Mouse (Mus musculus) lung, adult 2 months (tissue): ENCODE measurements around the gene Gtf2ird2. TPM values are rescaled to one million over a fixed set of nuclear protein-coding genes. Genes with fewer than 3 reads are reported as not detected.

ENCODE experiments used
- DNase-seq: peaks from one replicate; pipeline ENCODE4 v3.0.0; 2022
- H3K4me1 ChIP-seq: fragments of 200-500 bp; 2 replicates; pipeline ENCODE4 v1.6.1; 2011; ENCODE audit warnings: low read length; ENCODE audit not compliant: control insufficient read depth, insufficient read depth
- H3K4me3 ChIP-seq: fragments of 200-500 bp; replicated peaks from 2 replicates; pipeline ENCODE3; 2011; ENCODE audit warnings: low read depth, mild to moderate bottlenecking, control low read depth, low read length; ENCODE audit errors: extremely low read depth
- CTCF ChIP-seq: fragments of 200-500 bp; IDR thresholded peaks from 2 replicates; pipeline ENCODE4 v1.5.1; 2011; ENCODE audit warnings: mild to moderate bottlenecking, low read length, control low read depth; ENCODE audit not compliant: insufficient read depth
- POLR2A ChIP-seq: fragments of 200-500 bp; IDR thresholded peaks from 2 replicates; pipeline ENCODE4 v1.6.1; 2011; ENCODE audit warnings: low read depth, mild to moderate bottlenecking, control low read depth, low read length, borderline replicate concordance; ENCODE audit errors: extremely low read depth
- WGBS: fragments of 180-500 bp; shearing (Covaris S2); methylation state at CpG from one replicate; pipeline ENCODE4 v1.1.7; 2018; 5-methylcytosine and 5-hydroxymethylcytosine counted together
- polyA plus RNA-seq: library from polyadenylated mRNA; depleted of rRNA; stranded (reverse); fragments of >200 nt; gene quantifications from 2 replicates; pipeline ENCODE4 v1.2.3, GENCODE M21; 2012

The Gtf2ird2 gene
- polyA plus RNA-seq, 1 experiment = 5.4 TPM

DNA sequence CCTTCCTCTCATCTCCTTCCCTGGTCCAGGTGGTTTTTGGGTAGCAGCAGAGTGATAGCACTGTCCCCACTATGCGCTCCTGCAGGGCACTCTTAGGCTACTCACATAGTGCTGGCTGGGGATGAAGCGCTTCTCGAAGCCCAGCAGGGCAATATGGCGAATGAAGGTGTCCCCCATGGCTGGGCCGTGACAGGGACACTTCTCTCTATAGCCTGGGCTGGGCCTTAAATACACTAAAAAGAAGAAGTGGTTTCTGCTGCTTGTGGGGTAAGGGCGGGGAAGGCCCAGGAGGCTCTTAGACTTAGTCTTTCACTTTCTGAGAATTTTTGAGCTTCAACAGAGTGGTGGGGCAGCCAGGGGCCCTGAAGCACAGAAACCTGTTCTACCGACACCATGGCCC lies 45.6 kb downstream of the Gtf2ird2 start, which contains the start of gene Ncf1:
Ncf1 (minus strand) TSS at position 235 of the 400 bp plus-strand sequence.
- peaks cover 25% of the 10 kb centered on the region for H3K4me1 ChIP-seq
- 75% methylated on average over 7 of the region's 7 CpGs for WGBS
- peak; percentile 48 for DNase-seq
- TF ChIP-seq POLR2A (peak; percentile 55; the same call in 1 of the 2 replicates), CTCF (no peak)
- H3K4me3 ChIP-seq = peak within 1 kb of the TSS; percentile 58

DNA sequence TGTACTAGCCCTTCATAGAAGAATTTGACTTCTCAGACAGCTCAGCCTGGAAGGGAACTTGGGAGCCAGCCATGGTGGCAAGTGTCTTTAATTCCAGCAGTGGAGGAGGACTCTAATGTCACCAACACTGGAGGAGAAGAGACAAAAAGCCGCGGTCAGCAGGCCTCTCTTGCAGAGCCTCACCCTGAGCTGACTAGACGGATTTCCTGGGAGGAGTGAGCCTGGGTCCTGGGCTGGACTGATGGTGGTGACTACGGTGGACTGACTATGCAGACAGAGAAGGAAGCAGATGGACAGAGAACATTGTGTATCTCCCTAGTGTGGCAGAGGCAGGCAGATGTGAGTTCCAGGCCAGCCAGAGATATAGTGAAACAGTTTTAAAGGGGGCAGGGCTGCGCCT lies 47.6 kb downstream of the Gtf2ird2 start:
- Histone ChIP-seq H3K4me3 (no peak overlapping the region), H3K4me1 (peaks cover 37% of the 10 kb centered on the region)
- TF ChIP-seq POLR2A (no peak), CTCF (no peak)
- no peak for DNase-seq
- whole genome bisulfite sequencing = 43% methylated on average over 5 of the region's 5 CpGs

DNA sequence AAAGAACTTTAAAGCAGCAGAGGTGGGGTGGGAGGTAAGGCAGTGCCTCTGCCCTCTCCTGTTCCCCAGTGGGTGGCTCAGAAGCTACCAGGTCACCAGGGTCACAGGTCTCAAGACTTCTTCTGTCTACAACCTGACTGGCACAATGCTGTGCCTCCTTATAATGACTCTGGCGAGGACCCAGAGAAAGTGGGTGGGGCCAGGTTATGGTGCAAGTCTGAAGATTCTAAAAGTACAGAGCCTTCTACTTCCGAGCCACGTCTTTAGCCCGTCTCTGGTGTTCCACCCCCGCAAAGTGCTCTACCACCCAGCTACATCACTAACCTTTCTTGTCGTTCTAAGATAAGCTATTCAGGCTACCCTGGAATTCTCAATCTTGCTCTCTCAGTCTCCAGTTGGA lies 48.3 kb downstream of the Gtf2ird2 start:
- H3K4me3 ChIP-seq = no peak overlapping the region
- H3K4me1 ChIP-seq = peaks cover 33% of the 10 kb centered on the region
- TF ChIP-seq CTCF (no peak), POLR2A (peak; percentile 17; the same call in 1 of the 2 replicates)
- 27% methylated on average over 6 of the region's 6 CpGs for WGBS
- peak; percentile 54 for DNase-seq

DNA sequence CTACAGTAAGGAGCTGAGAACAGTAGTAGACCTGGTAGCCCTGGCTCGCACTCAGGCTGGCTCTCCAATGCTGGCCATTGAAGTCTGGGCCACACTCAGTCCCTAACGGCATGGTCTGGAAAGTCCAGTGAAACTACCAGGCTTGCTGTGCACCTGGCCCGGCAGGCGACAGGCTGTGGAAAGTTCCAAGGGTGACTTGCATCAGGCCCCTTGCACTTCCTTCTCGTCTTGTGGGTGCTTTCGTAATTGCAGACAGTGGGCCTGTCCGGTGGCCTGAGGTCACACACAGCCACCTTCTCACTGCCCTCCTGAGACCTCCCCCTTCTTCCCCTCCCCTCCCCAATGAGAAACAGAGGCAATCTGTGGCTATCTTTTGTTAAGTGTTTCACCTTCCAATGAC lies 48.7 kb downstream of the Gtf2ird2 start:
- WGBS = 9% methylated on average over 7 of the region's 7 CpGs
- Histone ChIP-seq H3K4me3 (no peak overlapping the region), H3K4me1 (peaks cover 31% of the 10 kb centered on the region)
- peak; percentile 59 for DNase-seq
- TF ChIP-seq CTCF = no peak
- TF ChIP-seq POLR2A = peak; percentile 62; the same call in 1 of the 2 replicates

DNA sequence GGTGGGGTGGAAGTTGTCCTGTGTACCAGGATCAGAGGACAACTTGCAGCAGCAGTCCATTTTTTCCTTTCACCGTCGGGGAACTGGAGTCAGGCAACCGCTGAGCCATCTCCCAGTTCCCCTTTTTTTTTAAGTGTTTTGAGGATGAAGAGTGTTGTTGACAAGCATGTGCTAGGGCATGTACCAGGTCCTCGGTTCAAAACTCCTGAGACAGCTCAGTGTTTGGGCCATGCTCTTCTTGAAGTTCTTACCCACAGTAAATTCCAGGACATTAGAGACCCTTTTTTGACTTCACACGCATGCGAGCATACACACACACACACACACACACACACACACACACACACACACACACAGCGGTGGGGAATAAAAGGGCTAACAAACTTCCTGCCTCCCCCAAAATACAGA lies 49.4 kb downstream of the Gtf2ird2 start:
- peaks cover 29% of the 10 kb centered on the region for H3K4me1 ChIP-seq
- no peak overlapping the region for H3K4me3 ChIP-seq
- TF ChIP-seq POLR2A = no peak
- DNase-seq = no peak
- 16% methylated on average over 7 of the region's 7 CpGs for WGBS

DNA sequence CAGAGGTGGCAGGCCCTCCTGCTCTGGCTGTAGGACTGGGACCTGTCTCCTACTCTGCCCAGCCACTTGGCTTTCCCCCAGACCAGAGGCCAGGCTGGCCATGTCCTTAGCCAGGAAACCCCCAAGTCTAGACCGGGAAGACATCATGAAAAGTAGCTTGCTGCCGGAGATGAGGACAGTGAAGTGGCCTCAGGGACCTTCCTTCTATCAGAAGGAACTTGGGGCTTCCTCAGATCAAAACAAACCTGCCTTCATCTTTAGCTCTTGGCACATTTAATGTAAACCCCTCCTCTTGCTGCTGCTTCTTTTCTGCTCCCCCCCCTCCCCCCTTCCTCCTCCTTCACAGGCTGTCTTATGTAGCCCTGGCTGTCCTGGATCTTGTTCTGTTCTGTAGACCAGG lies 50.4 kb downstream of the Gtf2ird2 start:
- no peak for DNase-seq
- WGBS = 33% methylated on average over 2 of the region's 2 CpGs
- TF ChIP-seq CTCF (no peak), POLR2A (no peak)
- peaks cover 29% of the 10 kb centered on the region for H3K4me1 ChIP-seq
- H3K4me3 ChIP-seq = no peak overlapping the region

DNA sequence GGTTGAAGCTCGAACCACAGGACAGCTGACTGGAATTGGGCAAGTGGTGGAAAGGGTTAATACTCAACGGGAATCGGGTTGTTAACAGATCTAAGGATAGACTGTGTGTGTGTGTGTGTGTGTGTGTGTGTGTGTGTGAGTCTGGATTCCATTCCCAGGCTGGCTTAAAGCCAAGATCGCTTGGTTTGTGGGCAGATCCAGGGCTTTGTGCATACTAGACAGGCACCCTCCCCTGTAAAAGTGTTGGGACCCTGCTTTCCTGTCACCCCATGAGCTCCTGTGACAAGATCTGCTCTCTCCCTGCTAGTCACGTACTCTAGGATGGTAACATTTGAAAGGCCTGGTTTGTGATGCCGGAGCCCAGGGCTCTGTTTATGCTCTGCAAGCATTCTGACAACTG lies 51.3 kb downstream of the Gtf2ird2 start:
- Histone ChIP-seq H3K4me1 (peaks cover 29% of the 10 kb centered on the region), H3K4me3 (no peak overlapping the region)
- DNase-seq = no peak
- TF ChIP-seq POLR2A (no peak), CTCF (no peak)
- 21% methylated on average over 6 of the region's 6 CpGs for WGBS

DNA sequence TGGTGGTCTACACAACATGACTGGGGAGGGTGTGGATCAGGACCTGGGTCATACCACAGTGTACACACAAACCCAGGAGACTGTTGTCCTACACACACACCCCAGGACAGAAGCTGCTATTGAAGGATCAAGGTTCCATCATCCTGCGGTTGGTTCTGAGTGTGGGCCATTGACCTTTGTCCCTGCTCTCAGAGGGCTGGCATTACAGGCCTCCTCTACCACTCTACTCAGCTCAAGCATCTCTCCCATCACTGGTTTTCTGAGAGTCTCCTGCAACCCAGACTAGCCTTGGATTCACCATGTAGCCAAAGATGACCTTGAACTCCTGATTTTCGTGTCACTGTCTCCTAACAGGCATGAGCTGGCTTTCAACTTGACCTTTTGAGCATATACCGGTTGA lies 52.4 kb downstream of the Gtf2ird2 start:
- H3K4me3 ChIP-seq = no peak overlapping the region
- peaks cover 29% of the 10 kb centered on the region for H3K4me1 ChIP-seq
- TF ChIP-seq CTCF = no peak
- TF ChIP-seq POLR2A = no peak
- DNase-seq = no peak
- WGBS = 70% methylated on average over 3 of the region's 3 CpGs

DNA sequence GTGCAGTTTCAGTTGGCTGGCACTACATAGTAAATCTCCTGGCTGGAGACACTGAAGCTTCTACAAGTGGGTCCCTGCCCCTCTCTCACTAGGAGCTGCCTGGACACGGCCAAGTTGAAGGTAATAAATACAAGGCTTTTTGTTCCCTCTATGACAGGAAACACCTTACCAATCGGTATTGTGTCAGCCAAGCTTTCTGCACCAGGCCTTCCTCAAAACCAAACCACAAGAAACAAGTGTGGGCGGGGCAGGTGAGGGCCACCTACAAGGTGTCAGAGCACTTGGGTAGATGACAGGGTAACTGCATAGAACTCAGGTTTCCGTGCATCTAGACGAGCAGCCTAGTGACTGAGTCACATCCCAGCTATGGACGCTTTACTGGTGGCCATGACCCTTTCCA lies 53.0 kb downstream of the Gtf2ird2 start:
- peaks cover 29% of the 10 kb centered on the region for H3K4me1 ChIP-seq
- TF ChIP-seq CTCF (no peak), POLR2A (no peak)
- WGBS = 50% methylated on average over 6 of the region's 6 CpGs
- DNase-seq = no peak
- no peak overlapping the region for H3K4me3 ChIP-seq

DNA sequence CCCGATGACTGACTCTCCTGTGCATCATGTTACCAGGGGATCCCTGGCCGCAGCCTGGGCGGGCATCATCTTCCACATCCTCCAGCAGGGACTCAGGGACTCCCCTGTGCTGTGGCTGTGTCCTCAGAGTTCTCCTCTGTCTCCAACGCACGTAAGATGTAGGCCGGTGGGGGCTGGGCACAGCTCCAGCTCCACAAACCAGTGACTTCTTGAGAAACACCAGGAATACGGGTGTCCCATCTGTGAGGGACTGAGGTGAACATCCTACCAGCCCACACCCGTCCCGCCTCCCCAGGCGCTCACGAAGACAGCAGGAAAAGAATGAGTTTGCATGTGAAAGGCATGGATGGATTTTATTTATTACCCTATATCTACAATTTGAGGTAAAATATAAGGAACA lies 53.7 kb downstream of the Gtf2ird2 start:
- 91% methylated on average over 11 of the region's 11 CpGs for WGBS
- no peak overlapping the region for H3K4me3 ChIP-seq
- TF ChIP-seq POLR2A = no peak
- no peak for TF ChIP-seq CTCF
- peaks cover 23% of the 10 kb centered on the region for H3K4me1 ChIP-seq
- no peak for DNase-seq
